Mouse (Mus musculus) C3H10T1/2 (cell line): ENCODE data around the gene Clec2i. TPM values are rescaled to one million over a fixed set of nuclear protein-coding genes. Genes with fewer than 3 reads are reported as not detected.

ENCODE experiments used
- polyA plus RNA-seq, 2 experiments: library from polyadenylated mRNA; unstranded; fragments of >200 nt; fragmentation: generic; extraction: Trizol; gene quantifications; one replicate each; pipeline ENCODE4 v1.2.1; 2012; ENCODE audit warnings: missing spikeins in 2 of 2

The Clec2i gene
- polyA plus RNA-seq: not detected

DNA sequence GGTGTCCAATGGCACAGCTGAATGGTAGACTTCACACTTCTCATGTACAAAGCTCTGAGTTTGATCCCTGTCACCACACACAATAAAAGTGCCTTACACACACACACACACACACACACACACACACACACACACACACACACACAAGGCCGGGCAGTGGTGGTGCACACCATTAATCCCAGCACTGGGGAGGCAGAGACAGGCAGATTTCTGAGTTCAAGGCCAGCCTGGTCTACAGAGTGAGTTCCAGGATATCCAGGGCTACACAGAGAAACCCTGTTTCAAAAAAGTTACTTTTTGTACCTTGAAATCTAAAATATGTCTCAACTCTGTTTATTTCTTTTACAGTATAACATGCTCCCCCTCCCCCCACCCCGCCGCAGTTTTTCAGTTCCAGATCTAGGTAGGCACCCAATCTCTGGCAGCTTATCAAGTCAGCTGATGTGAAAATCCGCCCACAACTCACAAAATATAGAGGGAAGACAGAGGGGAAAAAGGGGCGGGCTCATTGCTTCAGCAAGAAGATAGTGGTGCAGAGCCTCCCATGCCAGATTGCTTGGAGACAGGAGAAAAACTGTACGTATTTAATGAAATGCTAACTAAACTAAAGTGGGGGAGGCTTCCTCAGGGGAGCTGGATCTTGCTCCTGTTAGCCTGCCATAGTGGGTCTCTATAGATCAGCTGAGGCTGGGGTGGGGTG is at the start of gene Clec2i:
Gene Clec2i, plus strand, starts transcription at position 498 of the 700 bp plus-strand sequence.

DNA sequence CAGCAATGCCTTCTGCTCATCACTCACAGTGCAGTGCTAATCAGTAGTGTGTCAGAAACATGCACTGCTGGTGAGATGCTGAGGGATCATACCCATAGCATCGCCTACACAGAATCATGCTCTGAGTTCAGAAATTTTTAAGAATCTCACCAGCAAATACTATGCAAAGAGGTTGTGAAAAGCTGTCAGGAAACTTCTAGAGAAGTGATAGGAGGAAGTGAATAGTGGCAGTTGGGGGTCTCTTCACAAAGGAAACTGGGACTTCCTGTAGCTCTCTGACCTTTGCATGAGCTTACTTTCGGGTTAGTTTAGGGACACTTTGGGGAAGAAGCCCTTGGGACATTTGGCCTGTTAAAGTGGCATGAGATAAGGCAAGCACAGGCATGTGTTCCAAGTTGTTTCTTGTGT is 3.6 kb downstream of the Clec2i start, which contains the start of gene BC035044:
Gene BC035044, minus strand, starts transcription at position 179 of the 408 bp plus-strand sequence.

DNA sequence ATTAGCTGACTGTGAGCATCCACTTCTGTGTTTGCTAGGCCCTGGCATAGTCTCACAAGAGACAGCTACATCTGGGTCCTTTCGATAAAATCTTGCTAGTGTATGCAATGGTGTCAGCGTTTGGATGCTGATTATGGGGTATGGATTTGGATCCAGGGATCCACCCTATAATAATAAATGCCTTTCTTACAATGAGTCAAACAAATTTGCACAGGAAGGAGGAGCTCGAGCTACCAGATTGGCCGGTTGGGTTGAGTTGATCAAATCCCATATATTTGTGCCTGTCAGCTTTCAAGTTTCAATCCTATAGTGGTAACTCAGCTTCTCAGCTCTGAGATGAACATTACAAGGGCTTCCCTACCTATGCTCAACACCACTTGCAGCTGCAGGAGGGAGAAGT is 46.7 kb downstream of the Clec2i start, which contains the start of gene Clec2g:
Gene Clec2g, plus strand, starts transcription at position 301 of the 400 bp plus-strand sequence.

Other genes starting within 250 kb of the Clec2i start
- not detected for gene Clec2h, start 225.2 kb upstream of the Clec2i start, polyA plus RNA-seq
- not detected for gene Klrb1, start 164.5 kb upstream of the Clec2i start, polyA plus RNA-seq
- gene Klrb1c, start 98.4 kb upstream of the Clec2i start, polyA plus RNA-seq: not detected
- not detected for gene Gm44511, start 61.3 kb upstream of the Clec2i start, polyA plus RNA-seq
- not detected for gene Klrb1b, start 61.3 kb upstream of the Clec2i start, polyA plus RNA-seq
- under 1 TPM in 1 of 2 experiments, not detected in 1; 0.04 TPM for gene BC035044, start 3.5 kb downstream of the Clec2i start, polyA plus RNA-seq
- gene Clec2g, start 46.8 kb downstream of the Clec2i start, polyA plus RNA-seq: not detected
- not detected for gene Klrb1f, start 158.3 kb downstream of the Clec2i start, polyA plus RNA-seq
- under 1 TPM in 1 of 2 experiments, not detected in 1; 0.02 TPM for gene Clec2e, start 213.3 kb downstream of the Clec2i start, polyA plus RNA-seq